Mouse (Mus musculus): ENCODE measurements around the gene Hint1. TPM values are rescaled to one million over a fixed set of nuclear protein-coding genes. Genes with fewer than 3 reads are reported as not detected.

Hint1 gene
- total RNA-seq, 2 experiments from 2014 or later: 304 to 309 TPM

DNA sequence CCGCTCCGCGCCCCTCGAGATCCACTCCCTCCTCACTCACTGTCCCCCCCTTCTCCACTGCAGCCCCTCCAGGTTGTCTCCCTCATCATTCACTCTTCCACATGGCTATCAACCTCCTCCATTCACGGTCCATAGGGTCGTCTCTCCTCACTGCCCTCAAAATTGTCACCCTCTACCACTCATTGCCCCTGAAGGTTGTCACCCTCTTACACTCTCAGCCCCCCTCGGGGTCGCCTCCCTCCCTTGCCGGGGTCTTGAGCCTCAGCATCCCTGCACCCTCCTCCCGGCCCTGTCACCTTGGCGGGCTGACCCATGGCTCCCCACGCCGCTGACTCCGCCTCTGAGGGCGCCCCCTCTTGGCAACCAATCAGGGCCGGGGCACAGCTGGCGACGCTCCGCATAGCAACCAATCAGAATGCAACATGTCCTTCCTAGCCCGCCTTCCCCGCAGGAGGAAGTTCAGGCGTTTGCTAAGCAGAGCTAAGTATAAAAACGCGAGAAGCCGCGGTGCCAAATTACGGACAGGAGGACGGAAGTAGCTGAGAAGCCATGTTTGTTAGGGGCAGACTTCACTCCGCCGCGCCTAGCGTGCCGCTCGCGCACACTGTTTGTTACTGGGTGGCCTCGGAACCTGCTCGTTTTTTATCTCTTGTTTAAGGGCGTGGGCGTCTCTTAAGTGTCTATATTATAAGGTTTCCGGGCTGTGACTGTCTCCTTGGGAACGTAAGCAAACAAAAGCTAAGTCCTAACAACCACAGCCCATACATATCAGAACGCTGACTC lies 5.7 kb upstream of the Hint1 start, which contains the start of gene Lyrm7:
Lyrm7 (minus strand) TSS at position 661 of the 783 bp plus-strand sequence.
- intact Hi-C loops (cut with DNase I): loop anchor here (2.0 to 5.0 kb wide), 2 partner anchors 74 to 298 kb away; partner anchors contain the start of gene Cdc42se2
- DNase-seq: peak; percentile 97 to 98

DNA sequence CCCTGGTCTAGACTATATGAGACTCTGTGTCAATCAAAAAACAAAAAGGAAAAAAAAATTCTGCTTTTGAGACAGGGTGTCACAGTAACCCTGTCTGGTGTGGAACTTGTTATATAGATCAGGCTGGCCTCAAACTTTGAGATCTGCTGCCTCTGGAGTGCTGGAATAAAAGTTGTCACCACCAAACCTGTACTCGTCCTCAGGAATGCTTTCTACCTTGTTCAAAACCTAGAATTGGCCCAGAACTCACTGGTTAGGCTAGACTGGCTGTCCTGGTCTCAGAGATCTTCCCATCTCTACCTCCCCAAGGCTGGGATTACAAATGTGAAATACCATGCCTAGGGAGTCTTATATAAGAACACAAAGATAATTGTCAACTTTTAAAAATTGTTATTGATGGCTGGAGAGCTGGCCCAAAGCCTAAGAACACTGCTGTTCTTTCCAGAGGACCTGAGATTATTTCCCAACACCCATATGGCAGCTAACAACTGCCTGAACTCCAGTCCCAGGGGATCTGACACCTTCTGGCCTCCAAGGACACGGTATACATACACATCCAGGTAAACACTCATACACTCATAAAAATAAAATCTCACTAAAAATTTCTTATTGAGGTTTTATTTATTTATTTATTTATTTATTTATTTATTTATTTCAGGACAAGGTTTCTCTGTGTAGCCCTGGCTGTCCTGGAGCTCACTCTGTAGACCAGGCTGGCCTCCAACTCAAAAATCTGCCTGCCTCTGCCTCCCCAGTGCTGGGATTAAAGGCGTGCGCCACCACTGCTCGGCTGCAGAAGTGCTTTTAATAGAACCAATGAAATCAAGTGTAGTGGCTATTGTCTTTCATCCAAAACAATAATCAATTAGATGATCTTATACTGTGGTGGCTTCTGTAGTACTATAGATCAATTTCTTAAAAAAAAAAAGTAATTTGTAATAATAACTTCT lies 4.4 kb upstream of the Hint1 start:
- DNase-seq: no peak

DNA sequence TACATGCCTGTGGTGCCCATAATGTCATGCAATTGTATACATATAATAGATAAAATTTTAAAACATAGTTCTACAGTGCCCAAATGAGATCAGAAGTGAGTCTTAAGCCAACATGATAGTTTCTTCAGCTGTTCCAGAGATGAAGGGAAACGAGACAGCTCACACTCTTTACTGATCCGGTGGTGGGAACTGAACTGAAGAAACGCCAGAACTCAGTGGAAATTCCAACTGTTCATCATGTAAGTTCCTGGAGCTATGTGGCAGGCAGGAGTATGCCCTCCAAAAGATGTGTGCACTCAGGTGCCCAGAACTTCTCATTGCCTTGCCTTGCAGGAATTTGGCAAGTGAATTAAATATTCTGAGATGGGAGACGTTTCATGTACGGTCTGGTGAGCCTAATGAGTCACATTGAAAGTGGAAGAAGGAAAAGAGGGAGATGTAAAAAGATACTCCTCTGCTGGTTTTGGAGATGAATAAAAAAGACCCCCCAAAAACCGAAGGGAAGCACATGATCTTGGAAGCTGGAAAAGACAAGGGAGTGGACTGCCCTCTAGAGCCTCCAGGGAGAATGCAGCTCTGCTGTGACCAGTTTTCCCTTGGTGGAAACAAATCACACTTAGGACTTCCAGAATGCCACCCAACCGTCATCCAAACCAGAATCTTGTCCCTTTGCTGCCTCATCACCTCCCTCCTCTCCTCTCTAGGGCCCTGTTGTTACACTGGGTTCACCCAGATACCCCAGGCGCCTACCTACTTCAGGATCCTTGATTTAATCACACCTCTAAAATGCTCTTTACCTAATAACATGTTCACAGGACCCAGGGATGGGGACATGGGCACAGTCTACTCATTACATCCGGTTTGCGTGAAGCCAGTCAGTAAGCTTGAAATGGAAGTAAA lies 3.3 kb upstream of the Hint1 start:
- intact Hi-C loops (cut with DNase I): loop anchor here (1.0 to 5.0 kb wide), 2 partner anchors 160 to 301 kb away; no protein-coding TSS in a partner anchor
- DNase-seq: peak; percentile 67 to 74

More for the DNA sequence above, 4.4 kb upstream of the Hint1 start:
- intact Hi-C loops (cut with DNase I): loop anchor here (2.0 to 5.0 kb wide), 2 partner anchors 75 to 299 kb away; partner anchors contain the start of gene Cdc42se2

DNA sequence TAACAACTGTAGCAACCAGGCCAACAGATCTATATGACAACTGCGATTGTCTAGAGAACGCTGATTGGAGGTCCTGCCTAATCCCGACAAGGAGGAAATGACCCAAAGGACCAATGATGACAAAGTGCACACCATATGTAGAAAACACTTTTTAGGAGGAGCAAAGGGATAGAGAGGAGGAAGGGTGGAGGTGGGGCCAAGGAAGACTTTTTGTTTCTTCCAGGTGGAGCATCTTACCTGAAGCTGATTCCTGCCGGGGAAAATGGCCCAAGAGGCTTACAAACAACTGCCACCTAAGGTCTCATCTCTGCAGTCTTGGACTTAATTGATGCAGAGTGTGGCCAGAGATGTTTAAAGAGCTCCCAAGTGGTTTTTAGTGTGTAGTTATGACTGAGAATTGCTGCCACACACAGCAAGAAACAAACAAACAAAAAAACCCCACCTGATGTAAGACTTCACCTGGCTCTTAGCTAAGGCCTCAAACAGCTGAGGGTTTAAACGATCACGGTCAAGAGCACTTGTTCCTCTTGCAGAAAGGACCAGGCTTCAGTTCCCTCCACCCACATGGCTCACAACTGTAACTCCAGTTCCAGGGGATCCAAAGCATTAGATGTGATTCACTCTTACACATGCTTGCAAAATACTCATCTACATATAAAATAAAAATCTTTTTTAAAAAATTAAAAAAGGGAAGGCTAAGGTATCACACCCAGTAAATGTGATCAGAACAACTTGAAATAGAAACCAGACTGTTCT lies 675 bp upstream of the Hint1 start:
- intact Hi-C loops (cut with DNase I): no loop called here
- DNase-seq: no peak

DNA sequence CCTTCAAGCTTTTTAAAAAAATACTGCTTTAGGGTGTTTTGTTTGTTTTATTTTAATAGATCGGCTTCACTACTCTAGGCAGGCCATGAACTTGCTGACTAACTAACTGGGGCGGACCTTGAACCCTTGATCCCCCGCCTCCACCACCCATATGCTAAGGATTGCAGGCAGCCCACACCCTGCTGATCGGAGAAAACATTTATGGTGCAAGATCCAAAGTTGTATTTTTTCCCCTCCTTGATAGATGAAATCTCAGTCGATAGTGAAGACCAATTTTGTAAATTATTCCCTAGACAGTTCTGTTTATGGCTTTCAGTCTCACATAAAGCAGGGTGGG lies 834 bp downstream of the Hint1 start:
- intact Hi-C loops (cut with DNase I): no loop called here
- DNase-seq: no peak

DNA sequence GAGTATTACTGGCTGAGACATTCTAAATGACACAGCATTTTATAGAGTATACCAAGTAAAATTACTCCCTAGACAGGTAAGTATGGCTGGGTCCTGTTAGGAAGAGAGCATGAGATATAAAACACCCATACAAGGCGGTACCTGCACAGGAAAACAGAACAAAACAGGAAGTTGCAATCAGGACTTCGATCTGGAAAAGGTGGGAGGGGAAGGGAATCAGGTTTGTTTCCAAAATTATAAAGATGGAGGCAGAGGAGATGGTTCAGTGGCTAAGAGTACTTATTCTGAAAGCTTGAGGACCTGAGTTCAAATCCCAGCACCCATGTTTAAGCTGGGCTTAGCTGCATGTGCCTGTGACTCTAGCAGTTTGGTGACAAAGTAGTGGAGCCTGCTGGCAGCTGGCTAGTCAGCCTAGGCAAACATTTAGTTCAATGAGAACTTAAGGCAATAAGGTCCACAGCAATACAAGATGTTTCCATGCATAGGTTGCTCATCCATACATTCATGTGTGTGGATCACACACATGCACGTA lies 1.8 kb downstream of the Hint1 start:
- no peak for DNase-seq
- intact Hi-C loops (cut with DNase I): no loop called here

DNA sequence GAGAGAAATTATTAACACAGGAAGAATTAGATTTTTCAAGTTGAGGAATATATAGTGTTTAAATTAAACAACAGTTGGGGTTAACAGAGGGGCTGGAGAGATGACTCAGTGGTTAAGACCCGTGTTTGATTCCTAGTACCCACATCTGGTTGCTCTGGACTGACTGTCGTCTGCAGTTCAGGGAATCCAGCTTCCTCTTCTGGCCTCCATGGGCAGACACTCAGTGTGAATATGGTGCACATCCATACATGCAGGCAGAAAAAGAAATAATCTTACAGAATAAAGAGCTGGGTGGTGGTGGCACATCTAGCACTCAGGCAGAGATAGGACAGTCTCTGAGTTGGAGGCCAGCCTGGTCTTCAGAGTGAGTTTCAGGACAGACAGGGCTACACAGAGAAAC lies 2.3 kb downstream of the Hint1 start:
- intact Hi-C loops (cut with DNase I): no loop called here
- no peak for DNase-seq

DNA sequence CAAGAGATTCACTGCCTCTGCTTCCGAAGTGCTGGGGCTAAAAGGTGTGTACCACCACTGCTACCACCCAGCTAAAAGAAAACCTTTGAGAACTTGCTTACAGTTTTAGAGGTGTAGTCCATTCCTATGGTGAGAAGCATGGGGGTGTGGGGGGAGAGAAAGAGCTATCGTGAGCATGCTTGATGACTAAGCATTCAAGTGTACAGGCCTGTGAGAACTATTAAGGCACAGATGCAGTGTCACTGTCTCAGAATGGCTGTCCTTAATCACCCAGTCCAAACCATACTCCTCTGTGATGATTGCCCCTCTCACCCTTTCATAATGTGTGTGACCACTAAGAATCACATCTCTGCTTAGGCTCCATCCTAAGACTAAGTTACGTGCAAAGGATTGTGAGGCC lies 3.1 kb downstream of the Hint1 start:
- intact Hi-C loops (cut with DNase I): no loop called here
- no peak for DNase-seq

DNA sequence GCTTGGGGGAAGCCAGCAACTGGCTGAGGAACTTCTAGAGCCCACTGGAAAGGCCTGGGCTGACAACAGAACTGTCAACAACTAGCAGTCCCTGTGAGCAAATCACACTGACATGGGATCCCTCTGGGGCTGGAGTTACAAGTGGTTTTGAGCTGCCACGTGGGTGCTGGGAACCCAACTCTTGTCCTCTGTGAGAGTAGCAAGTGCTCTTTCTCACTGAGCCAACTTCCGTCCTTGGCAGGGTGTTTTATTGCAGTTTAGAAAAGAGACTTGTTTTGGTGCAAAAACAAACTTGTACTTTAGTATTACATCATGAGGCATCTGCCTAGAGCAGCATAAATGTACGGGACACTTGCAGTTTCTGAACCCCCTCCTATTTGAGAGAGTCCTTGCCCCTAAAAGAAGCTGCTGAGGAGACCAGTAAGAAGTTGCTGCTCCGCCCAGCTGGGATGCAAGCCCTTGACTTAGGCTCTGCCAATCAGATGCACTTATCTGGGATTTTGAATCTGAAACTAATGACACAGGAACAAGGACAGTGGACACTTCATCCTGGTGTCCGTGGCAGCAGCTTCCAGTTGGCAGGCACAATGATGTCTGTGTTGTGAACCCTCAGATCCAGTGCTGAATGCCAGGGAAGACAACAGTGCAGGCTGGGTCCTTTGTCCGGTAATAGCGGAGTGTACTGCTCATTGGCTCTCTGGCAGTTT lies 5.8 kb downstream of the Hint1 start:
- no peak for DNase-seq
- intact Hi-C loops (cut with DNase I): no loop called here

DNA sequence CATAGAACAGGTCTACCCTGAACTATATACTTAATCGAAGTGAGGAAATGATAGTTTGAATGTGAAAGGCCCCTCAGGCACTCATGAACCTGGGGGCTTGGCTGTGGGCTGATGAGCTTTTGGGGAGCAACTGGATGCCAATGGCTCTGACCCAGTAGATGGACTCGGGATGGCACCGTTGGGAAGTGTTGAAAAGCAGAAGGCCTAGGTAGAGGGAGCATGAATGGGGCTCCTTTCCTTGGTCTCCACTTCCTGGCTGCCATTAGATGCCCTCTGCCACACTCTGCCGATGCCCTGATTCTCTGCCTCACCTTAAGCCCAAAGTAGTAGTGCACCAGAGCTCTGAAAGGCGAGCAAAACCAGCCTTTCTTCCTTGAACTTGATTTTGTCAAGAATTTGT lies 9.8 kb downstream of the Hint1 start:
- no peak for DNase-seq
- intact Hi-C loops (cut with DNase I): loop anchor here (5.0 kb wide), 1 partner anchor 156 kb away; the partner anchor contains the start of gene Anxa6

DNA sequence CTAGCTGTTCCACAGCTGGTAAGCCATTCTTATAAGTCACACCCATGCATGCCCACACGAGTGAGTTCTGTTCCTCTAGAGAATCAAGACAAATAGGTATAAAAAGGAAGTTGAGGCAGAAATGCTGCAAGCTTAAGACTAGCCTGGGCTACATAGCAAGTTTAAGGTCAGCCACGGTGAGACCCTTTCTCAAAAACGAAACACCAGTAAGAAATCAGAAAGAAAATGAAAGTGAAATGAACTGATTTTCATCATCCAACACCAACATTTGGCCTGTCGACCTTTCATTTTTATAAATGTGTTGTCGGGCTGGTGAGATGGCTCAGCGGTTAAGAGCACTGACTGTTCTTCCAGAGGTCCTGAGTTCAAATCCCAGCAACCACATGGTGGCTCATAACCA lies 12.7 kb downstream of the Hint1 start:
- intact Hi-C loops (cut with DNase I): loop anchor here (1.0 to 5.0 kb wide), 3 partner anchors 48 to 153 kb away; partner anchors contain the start of gene Anxa6
- DNase-seq: no peak

DNA sequence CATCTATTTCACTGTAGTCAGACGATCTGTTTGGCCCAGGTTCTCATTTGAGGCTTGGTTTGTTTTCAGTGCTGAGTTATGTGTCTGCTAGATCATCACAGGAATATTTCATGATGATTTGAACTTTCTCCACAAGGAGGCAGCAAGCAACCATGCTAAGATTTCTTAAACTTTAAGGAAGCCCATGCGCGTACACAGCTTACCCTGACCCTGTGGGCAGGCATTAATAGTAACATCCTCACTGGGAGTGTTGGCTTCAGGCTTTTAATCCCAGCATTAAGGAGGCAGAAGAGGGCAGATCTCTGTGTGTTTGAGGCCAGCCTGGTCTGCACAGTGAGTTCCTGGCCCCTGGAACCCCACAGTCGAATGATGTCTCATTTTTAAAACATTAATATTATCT lies 13.3 kb downstream of the Hint1 start:
- intact Hi-C loops (cut with DNase I): loop anchor here (1.0 to 5.0 kb wide), 3 partner anchors 48 to 153 kb away; partner anchors contain the start of gene Anxa6
- DNase-seq: peak; percentile 86 to 88

DNA sequence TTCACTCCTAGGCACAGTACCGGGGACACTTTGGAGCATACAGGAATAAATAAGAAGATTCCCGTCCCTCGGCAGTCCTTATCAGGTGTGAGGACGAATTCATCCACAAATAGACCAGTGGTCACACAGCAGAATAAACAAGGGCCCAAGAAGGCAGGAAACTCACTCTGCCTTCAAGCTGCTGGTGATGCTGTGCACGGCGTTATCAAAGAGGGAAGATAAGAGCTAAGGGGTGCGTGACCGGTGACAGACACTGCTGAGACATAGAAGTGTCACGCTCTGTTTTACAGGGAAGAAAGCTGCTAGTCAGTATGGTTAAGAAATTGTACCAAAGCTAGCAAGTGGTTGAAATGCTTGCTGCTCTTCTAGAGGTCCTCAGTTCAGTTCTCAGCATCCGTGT lies 13.7 kb downstream of the Hint1 start:
- intact Hi-C loops (cut with DNase I): loop anchor here (1.0 to 10.0 kb wide), 5 partner anchors 47 to 275 kb away; partner anchors contain the start of genes Anxa6 and Slc36a3
- no peak for DNase-seq

DNA sequence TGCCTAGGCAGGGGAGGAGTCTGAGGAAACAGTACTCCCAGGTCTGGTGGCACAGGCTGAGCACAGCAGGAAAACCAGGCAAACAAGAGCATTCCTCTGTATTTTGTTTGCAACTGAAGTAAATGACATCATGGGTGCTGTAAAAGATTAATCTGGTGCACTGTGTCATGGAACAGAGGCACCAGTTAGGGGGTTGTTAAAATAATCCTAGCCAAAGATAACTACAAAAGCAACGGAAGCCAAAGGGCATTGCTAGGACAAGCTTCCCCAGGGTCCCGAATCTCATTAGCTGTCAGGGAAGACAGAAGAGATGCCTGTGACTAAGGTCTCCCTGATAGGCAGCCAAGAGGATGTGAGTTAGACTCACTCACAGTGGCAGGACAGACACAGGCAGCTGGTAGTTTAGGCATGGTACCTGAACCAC lies 14.9 kb downstream of the Hint1 start:
- intact Hi-C loops (cut with DNase I): loop anchor here (5.0 to 10.0 kb wide), 2 partner anchors 206 to 274 kb away; partner anchors contain the start of gene Slc36a3
- peak in 1 of 2 experiments; percentile 50 for DNase-seq

DNA sequence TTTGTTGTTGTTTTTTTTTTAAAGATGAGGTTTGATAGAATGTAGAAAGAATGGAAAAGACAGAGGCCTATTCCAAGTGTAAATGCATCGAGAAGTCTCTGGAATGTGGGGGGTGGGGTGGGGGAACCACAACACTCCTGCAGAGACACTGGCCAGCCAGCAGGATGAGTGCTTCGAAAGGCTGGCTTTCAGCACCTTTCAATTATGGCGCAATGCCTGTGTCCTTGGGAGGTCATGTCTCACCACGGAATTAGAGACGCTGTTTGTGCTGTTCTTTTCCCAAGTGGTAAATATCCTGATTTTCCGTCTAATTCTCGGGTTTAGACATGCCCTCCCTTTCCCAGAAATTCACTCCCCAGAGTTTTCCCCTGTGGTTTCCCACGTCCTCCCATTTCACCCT lies 16.5 kb downstream of the Hint1 start:
- DNase-seq: peak; percentile 82 to 83
- intact Hi-C loops (cut with DNase I): loop anchor here (5.0 to 10.0 kb wide), 2 partner anchors 205 to 272 kb away; partner anchors contain the start of gene Slc36a3

DNA sequence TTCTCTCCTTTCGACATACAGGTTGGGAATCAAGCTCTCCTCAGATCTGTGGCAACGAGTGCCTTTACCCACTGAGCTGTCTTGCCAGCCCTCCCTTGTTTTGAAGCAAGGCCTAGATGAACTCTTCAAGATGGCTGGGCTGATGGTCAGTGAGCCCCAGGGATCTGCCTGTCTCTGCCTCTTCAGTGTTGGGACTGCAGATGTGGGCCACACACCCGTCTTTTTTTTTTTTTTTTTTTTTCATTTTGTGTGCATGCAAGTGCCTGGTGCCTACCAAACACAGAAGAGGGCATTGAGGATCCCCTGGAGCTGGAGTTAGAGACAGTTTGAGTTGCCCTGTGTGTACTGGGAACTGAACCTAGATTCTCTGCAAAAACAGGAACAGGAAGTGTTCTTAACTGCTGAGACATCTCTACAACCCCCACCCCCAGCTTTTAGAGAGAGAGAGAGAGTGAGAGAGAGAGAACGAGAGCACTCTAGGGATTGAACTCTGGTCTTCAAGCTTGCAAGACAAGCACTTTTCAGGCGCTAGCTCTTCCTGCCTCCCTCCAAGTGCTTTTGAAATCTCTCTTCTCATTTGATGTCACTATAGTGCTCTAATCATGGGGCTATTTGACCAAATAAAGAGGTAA lies 18.1 kb downstream of the Hint1 start:
- intact Hi-C loops (cut with DNase I): loop anchor here (5.0 to 10.0 kb wide), 2 partner anchors 203 to 270 kb away; partner anchors contain the start of gene Slc36a3
- no peak for DNase-seq

DNA sequence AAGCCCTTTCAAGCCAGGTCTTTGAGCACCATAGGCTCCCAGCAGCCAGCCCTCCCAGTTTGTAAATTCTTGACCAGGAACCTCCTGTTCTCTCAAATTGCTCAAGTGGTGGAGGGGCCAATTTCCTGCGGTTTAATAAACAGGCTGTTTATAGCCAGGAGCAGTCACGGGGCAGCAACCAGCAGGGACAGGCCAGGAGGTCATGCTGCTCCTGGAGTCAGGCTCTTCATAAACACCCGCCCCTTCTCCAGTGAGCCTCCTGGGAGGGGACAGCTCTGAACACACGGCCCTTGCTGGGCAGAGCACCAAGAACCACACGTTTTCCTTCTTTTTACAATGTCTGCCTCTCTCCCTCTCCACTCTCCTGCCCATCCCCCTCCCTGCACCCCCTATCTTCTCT lies 18.8 kb downstream of the Hint1 start:
- intact Hi-C loops (cut with DNase I): loop anchor here (5.0 to 10.0 kb wide), 2 partner anchors 202 to 270 kb away; partner anchors contain the start of gene Slc36a3
- peak; percentile 58 to 66 for DNase-seq

Data from heart, postnatal 10 days (tissue).